Mouse (Mus musculus) urinary bladder, adult 18-20 months (tissue): ENCODE data around the gene Crybb1.

Experiments
- DNase-seq, 2 experiments: peaks; one replicate each; pipeline ENCODE4 v3.0.0; 2022; ENCODE audit warnings: low spot score in 2 of 2, mixed read lengths in 2 of 2

Gene Crybb1

GRCm38 (mm10) chr5:112237866-112238570, 17.6 kb upstream of the Crybb1 start:
- no peak for DNase-seq

- DNase-seq: no peak
Observed at GRCm38 (mm10) chr5:112238781-112239482, 16.7 kb upstream of the Crybb1 start.

- peak; percentile 57 to 69 for DNase-seq
Observed at GRCm38 (mm10) chr5:112240761-112241160, 14.9 kb upstream of the Crybb1 start.

- no peak for DNase-seq
Observed at GRCm38 (mm10) chr5:112241849-112242248, 13.8 kb upstream of the Crybb1 start.

GRCm38 (mm10) chr5:112242361-112242778, 13.2 kb upstream of the Crybb1 start:
- no peak for DNase-seq

GRCm38 (mm10) chr5:112243041-112243440, 12.6 kb upstream of the Crybb1 start:
- no peak for DNase-seq

GRCm38 (mm10) chr5:112243539-112244274, 11.9 kb upstream of the Crybb1 start:
- no peak for DNase-seq

GRCm38 (mm10) chr5:112244275-112244562, 11.4 kb upstream of the Crybb1 start:
- DNase-seq: no peak

GRCm38 (mm10) chr5:112244890-112245615, 10.6 kb upstream of the Crybb1 start:
- no peak for DNase-seq

GRCm38 (mm10) chr5:112247399-112247798, 8.2 kb upstream of the Crybb1 start:
- DNase-seq: no peak

- DNase-seq: no peak
Observed at GRCm38 (mm10) chr5:112249106-112249505, 6.5 kb upstream of the Crybb1 start.

GRCm38 (mm10) chr5:112252400-112252799, 3.2 kb upstream of the Crybb1 start, which contains the start of gene Cryba4:
TSS of gene Cryba4 (minus strand) at chr5:112252518.
- no peak for DNase-seq

- DNase-seq: no peak
Observed at GRCm38 (mm10) chr5:112253169-112253568, 2.4 kb upstream of the Crybb1 start.

- DNase-seq: no peak
Observed at GRCm38 (mm10) chr5:112254282-112254806, 1.3 kb upstream of the Crybb1 start.

- no peak for DNase-seq
Observed at GRCm38 (mm10) chr5:112256457-112256856, 842 bp downstream of the Crybb1 start.

GRCm38 (mm10) chr5:112257896-112258295, 2.3 kb downstream of the Crybb1 start:
- DNase-seq: no peak

GRCm38 (mm10) chr5:112259862-112260650, 4.4 kb downstream of the Crybb1 start:
- no peak for DNase-seq

- DNase-seq: no peak
Observed at GRCm38 (mm10) chr5:112260818-112261217, 5.2 kb downstream of the Crybb1 start.

- no peak for DNase-seq
Observed at GRCm38 (mm10) chr5:112264099-112264498, 8.5 kb downstream of the Crybb1 start.

GRCm38 (mm10) chr5:112265110-112265509, 9.5 kb downstream of the Crybb1 start:
- DNase-seq: no peak

GRCm38 (mm10) chr5:112265515-112265914, 9.9 kb downstream of the Crybb1 start:
- DNase-seq: no peak
